Comparison of ENCODE assay signal across 12 mouse cellular contexts in genomic region chr9:26727445-26727844, GRCm38 (mm10). TPM values are rescaled to one million over a fixed set of nuclear protein-coding genes. Genes with fewer than 3 reads are reported as not detected.
DNase-seq lines count a peak whose midpoint lies in the region; ATAC-seq lines count a peak whose summit lies in the region.
"Had no signal": no experiment of that assay in that cellular context is flagged by ENCODE, and none has a peak within 500 bp of the region (broad histone marks: within the 10 kb centered on the region; RNA-seq: fewer than 3 reads in every experiment).

No protein-coding gene starts in this region.

- 53% methylated on average over 2 of the region's 2 CpGs for WGBS in liver, embryonic 12.5 days (ENCODE audit: insufficient replicate concordance)
- 36% methylated on average over 2 of the region's 2 CpGs for WGBS in embryonic facial prominence, embryonic 14.5 days

- no peak overlapping the region for H3K4me3 ChIP-seq in liver, embryonic 12.5 days
- no peak overlapping the region for H3K4me3 ChIP-seq in embryonic facial prominence, embryonic 14.5 days (ENCODE audit: low read depth, low read length)
- H3K4me3 ChIP-seq: forebrain, embryonic 15.5 days; stomach, embryonic 15.5 days had no signal

- no peaks in the 10 kb centered on the region for H3K36me3 ChIP-seq in liver, embryonic 12.5 days
- no peaks in the 10 kb centered on the region for H3K36me3 ChIP-seq in embryonic facial prominence, embryonic 14.5 days (ENCODE audit: control insufficient read depth, insufficient read depth, low read length)
- H3K36me3 ChIP-seq: forebrain, embryonic 15.5 days; stomach, embryonic 15.5 days had no signal

- ATAC-seq in liver, embryonic 12.5 days, result no peak
- 0 out of 2 replicates have a peak, but pooled peaks have one; percentile 33 for ATAC-seq in embryonic facial prominence, embryonic 14.5 days (ENCODE audit: low read depth)
- ATAC-seq in activated CD4-positive, CD25-positive, alpha-beta regulatory T cell, adult 4 months, result no peak
- ATAC-seq: forebrain, embryonic 15.5 days had no signal

- no peak overlapping the region for H3K4me2 ChIP-seq in liver, embryonic 12.5 days
- no peak overlapping the region for H3K4me2 ChIP-seq in embryonic facial prominence, embryonic 14.5 days (ENCODE audit: low read depth, low read length)
- H3K4me2 ChIP-seq: forebrain, embryonic 15.5 days; heart, embryonic 11.5 days; stomach, embryonic 15.5 days had no signal

- peak; percentile 38 for DNase-seq in adrenal gland, postnatal 14 days
- no peak for DNase-seq in adrenal gland, postnatal 4 days (ENCODE audit: low spot score in 2 of 2)
- DNase-seq in liver (peak; percentile 16), ES-CJ7 (ENCODE audit: low read depth, low spot score) (peak; percentile 31), MN1 (ENCODE audit: low spot score) (no peak)
- peak; percentile 83 for DNase-seq in embryonic facial prominence, embryonic 14.5 days (ENCODE audit: low spot score)
- DNase-seq: cerebellum, postnatal 14 days had no signal

- H3K9me3 ChIP-seq in liver, embryonic 12.5 days (replicated peaks), result no peaks in the 10 kb centered on the region
- H3K9me3 ChIP-seq in embryonic facial prominence, embryonic 14.5 days (ENCODE audit: control insufficient read depth, low read length), result no peaks in the 10 kb centered on the region
- H3K9me3 ChIP-seq: forebrain, embryonic 15.5 days; stomach, embryonic 15.5 days had no signal

- peaks cover 10% of the 10 kb centered on the region for H3K27me3 ChIP-seq in liver, embryonic 12.5 days (replicated peaks)
- peaks cover 7% of the 10 kb centered on the region; the same call in 1 of the 2 replicates for H3K27me3 ChIP-seq in embryonic facial prominence, embryonic 14.5 days (replicated peaks; ENCODE audit: control insufficient read depth, insufficient read depth, low read length)
- H3K27me3 ChIP-seq: forebrain, embryonic 15.5 days had no signal

- no peaks in the 10 kb centered on the region for H3K4me1 ChIP-seq in liver, embryonic 12.5 days
- no peaks in the 10 kb centered on the region for H3K4me1 ChIP-seq in embryonic facial prominence, embryonic 14.5 days (ENCODE audit: control insufficient read depth, insufficient read depth, low read length)
- H3K4me1 ChIP-seq: forebrain, embryonic 15.5 days; stomach, embryonic 15.5 days had no signal

- H3K9ac ChIP-seq in liver, embryonic 12.5 days, result no peak overlapping the region
- no peak overlapping the region for H3K9ac ChIP-seq in embryonic facial prominence, embryonic 14.5 days (ENCODE audit: low read depth, low read length)
- H3K9ac ChIP-seq: forebrain, embryonic 15.5 days; stomach, embryonic 15.5 days had no signal

- no peak overlapping the region for H3K27ac ChIP-seq in liver, embryonic 12.5 days
- H3K27ac ChIP-seq in embryonic facial prominence, embryonic 14.5 days (replicated peaks; ENCODE audit: low read depth, low read length), result no peak overlapping the region
- H3K27ac ChIP-seq: forebrain, embryonic 15.5 days; stomach, embryonic 15.5 days had no signal

RNA-seq across cellular contexts. Expression of gene B3gat1, which starts 6.1 kb away (rescaled TPM):
- 0.67 and 1.2 TPM in 2 replicates for total RNA-seq in adrenal gland, postnatal 14 days (2021)
- 1 to 10 TPM; 4.5 to 5.6 TPM for total RNA-seq in adrenal gland, postnatal 4 days (2021)
- polyA plus RNA-seq in liver, embryonic 12.5 days (2016; fragmentation: Nextera tagmentation; extraction: Ambion mirVana), result not detected in 2 replicates
- polyA plus RNA-seq in embryonic facial prominence, embryonic 14.5 days (2014; fragmentation: Nextera tagmentation; extraction: Ambion mirVana), result 1.4 and 1.8 TPM in 2 replicates
- polyA plus RNA-seq in activated CD4-positive, CD25-positive, alpha-beta regulatory T cell, adult 4 months (2017; shearing (Covaris generic)), result not detected

Comparison
In these comparisons a context has a peak if more than half of its experiments do, and no peak if none do; other contexts are left out.
1. DNase-seq: peak in adrenal gland, postnatal 14 days (single experiment), liver (single experiment), ES-CJ7 (single experiment) and embryonic facial prominence, embryonic 14.5 days (single experiment); none in adrenal gland, postnatal 4 days (0 of 2) and MN1 (single experiment).